In genomic region chr19:32320366-32320666, GRCm38 (mm10) we compare ENCODE assay signal across 8 mouse cellular contexts.
DNase-seq lines count a peak whose midpoint lies in the region; ATAC-seq lines count a peak whose summit lies in the region.

No protein-coding gene starts in this region.

- 0 out of 2 replicates have a peak overlapping the region, but pooled peaks have one; percentile 43 for H3K27ac ChIP-seq in liver, embryonic 12.5 days

- no peaks in the 10 kb centered on the region for H3K9me3 ChIP-seq in liver, embryonic 12.5 days (replicated peaks)

- DNase-seq in frontal cortex, postnatal 10 days (ENCODE audit: low spot score in 2 of 2) = no peak
- peak; percentile 49 for DNase-seq in brain, adult 2 months (ENCODE audit: low read depth, low spot score)
- DNase-seq in thymus, postnatal 4 days = peak; percentile 95

- H3K27me3 ChIP-seq in liver, embryonic 12.5 days (replicated peaks) = no peaks in the 10 kb centered on the region

- H3K4me3 ChIP-seq in liver, embryonic 12.5 days = no peak overlapping the region

- 0 out of 2 replicates have a peak overlapping the region, but pooled peaks have one; percentile 1 for H3K4me2 ChIP-seq in liver, embryonic 12.5 days

- H3K36me3 ChIP-seq in liver, embryonic 12.5 days = no peaks in the 10 kb centered on the region

- no peak overlapping the region for H3K9ac ChIP-seq in liver, embryonic 12.5 days

- 47% methylated on average over 4 of the region's 4 CpGs for WGBS in liver, embryonic 12.5 days (ENCODE audit: insufficient replicate concordance)

- H3K4me1 ChIP-seq in liver, embryonic 12.5 days = peaks cover 61% of the 10 kb centered on the region

- peak; percentile 36; the same call in 1 of the 2 replicates for ATAC-seq in frontal cortex, adult (ENCODE audit: low TSS enrichment)
- ATAC-seq in CD4-positive, CD25-positive, alpha-beta regulatory T cell, adult 4 months = peak; percentile 93
- peak; percentile 93 for ATAC-seq in inflammation-experienced regulatory T-cells, adult 6 months
- peak; percentile 48 for ATAC-seq in liver, embryonic 12.5 days
- ATAC-seq in neutrophil, adult 5-6 weeks (ENCODE audit: extremely low read depth, insufficient number of reproducible peaks, low FRiP score, poor library complexity, severe bottlenecking) = peak; percentile 98

Comparison
In these comparisons a context has a peak if more than half of its experiments do, and no peak if none do; other contexts are left out.
1. ATAC-seq: peak in every context shown above with its lines; median percentile 98 in neutrophil, adult 5-6 weeks; 93 in CD4-positive, CD25-positive, alpha-beta regulatory T cell, adult 4 months; 93 in inflammation-experienced regulatory T-cells, adult 6 months; 48 in liver, embryonic 12.5 days; 36 in frontal cortex, adult.
2. DNase-seq: peak in brain, adult 2 months (single experiment) and thymus, postnatal 4 days (single experiment); none in frontal cortex, postnatal 10 days (0 of 2).